Mouse (Mus musculus): ENCODE measurements around the gene Ksr1. TPM values are rescaled to one million over a fixed set of nuclear protein-coding genes. Genes with fewer than 3 reads are reported as not detected.
"Not testable (repeated sequence)": the region's sequence is repeated elsewhere in the genome, so short reads cannot be mapped to it uniquely, and the experiment has no call there.

Ksr1 gene
- total RNA-seq, 2 experiments from 2014 or later: 57.2 to 59.8 TPM

GRCm38 (mm10) chr11:78990096-78990495 lies 156.1 kb downstream of the Ksr1 start:
- intact Hi-C loops (cut with DNase I): no loop called here
- Histone ChIP-seq H3K27ac (no peak overlapping the region), H3K4me3 (no peak overlapping the region)
- TF ChIP-seq CTCF (IDR thresholded peaks at IDR 0.05): no peak
- no peak for DNase-seq (ENCODE audit: extremely low spot score in 1 of 2, low spot score in 2 of 2)

- H3K4me3 ChIP-seq; intact Hi-C loops (cut with DNase I); DNase-seq (ENCODE audit: extremely low spot score in 1 of 2, low spot score in 2 of 2); H3K27ac ChIP-seq: not testable (repeated sequence)
These were observed 157.0 kb downstream of the Ksr1 start for GRCm38 (mm10) chr11:78989206-78989605.

DNA sequence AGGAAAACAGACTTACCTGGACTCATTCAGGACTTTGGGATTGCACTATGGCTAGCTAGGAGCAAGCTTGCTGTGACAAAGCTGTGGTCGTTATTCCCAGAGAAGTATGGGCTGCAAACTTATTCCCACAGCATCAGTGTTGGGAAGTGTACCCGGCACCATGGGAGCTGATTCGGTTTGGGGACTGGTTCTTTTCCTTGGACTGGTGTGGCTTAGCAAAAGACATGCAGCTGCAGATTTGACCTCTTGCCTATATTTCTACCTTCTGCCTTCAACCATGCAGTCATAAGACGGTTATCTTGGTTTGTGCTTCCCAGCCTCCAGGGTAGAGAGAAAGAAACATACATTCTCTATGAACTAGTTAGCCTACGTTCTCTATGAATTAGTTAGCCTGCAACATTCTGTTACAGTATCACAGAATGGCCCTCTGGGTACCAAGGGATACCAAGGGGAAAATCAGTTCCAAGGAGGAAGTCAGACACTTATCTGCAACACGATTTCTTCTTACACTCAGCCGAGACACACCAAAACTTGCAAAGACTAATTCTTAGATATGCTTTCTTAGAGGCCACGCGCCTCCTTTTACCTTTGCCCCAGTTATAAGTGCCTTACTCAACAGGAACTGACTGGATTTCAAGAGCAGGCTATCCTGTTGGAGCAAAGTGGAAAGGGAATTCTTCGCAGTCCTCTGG lies 159.8 kb downstream of the Ksr1 start:
- DNase-seq (ENCODE audit: extremely low spot score in 1 of 2, low spot score in 2 of 2): no peak
- TF ChIP-seq CTCF (IDR thresholded peaks at IDR 0.05): no peak
- intact Hi-C loops (cut with DNase I): no loop called here
- Histone ChIP-seq H3K27ac (no peak overlapping the region), H3K4me3 (no peak overlapping the region)

- no peak for DNase-seq (ENCODE audit: extremely low spot score in 1 of 2, low spot score in 2 of 2)
- intact Hi-C loops (cut with DNase I): no loop called here
- no peak overlapping the region for H3K4me3 ChIP-seq
- no peak overlapping the region for H3K27ac ChIP-seq
- TF ChIP-seq CTCF (IDR thresholded peaks at IDR 0.05): no peak
These were observed 160.7 kb downstream of the Ksr1 start for GRCm38 (mm10) chr11:78985505-78985904.

- Histone ChIP-seq H3K4me3 (peak within 1 kb of the TSS; percentile 33), H3K27ac (no peak within 1 kb of the TSS; the same call in 1 of the 2 replicates)
- no peak for TF ChIP-seq CTCF (IDR thresholded peaks at IDR 0.05)
- no peak for DNase-seq (ENCODE audit: extremely low spot score in 1 of 2, low spot score in 2 of 2)
- intact Hi-C loops (cut with DNase I): no loop called here
These were observed 161.6 kb downstream of the Ksr1 start, which contains the start of gene Lgals9 for GRCm38 (mm10) chr11:78984483-78985177. Gene Lgals9 (minus strand): TSS chr11:78984946.

DNA sequence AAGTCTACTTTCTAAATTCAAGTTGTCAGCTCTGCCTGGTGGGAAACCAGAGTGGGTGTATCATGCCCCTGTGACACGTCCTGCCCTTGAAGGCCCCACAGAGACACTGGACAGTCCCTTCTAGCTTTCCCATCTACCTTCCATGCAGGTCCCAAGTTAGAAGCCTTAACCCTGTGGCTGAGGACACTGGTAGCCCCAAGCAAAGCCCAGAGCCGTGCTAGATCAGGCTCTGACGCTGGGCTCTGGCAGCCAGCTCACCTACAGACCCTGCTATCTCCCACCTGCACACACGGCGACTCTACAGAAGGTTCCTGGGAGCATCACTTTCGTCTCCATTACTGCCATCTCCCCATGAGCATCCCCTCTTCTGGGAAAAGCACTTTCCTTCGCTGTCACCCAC lies 162.7 kb downstream of the Ksr1 start:
- no peak overlapping the region for H3K27ac ChIP-seq
- no peak for DNase-seq (ENCODE audit: extremely low spot score in 1 of 2, low spot score in 2 of 2)
- no peak overlapping the region for H3K4me3 ChIP-seq
- intact Hi-C loops (cut with DNase I): no loop called here
- no peak for TF ChIP-seq CTCF (IDR thresholded peaks at IDR 0.05)

GRCm38 (mm10) chr11:78982513-78983291 lies 163.5 kb downstream of the Ksr1 start:
- Histone ChIP-seq H3K4me3 (no peak overlapping the region), H3K27ac (no peak overlapping the region)
- no peak for TF ChIP-seq CTCF (IDR thresholded peaks at IDR 0.05)
- DNase-seq (ENCODE audit: extremely low spot score in 1 of 2, low spot score in 2 of 2): no peak
- intact Hi-C loops (cut with DNase I): no loop called here

GRCm38 (mm10) chr11:78982042-78982441 lies 164.2 kb downstream of the Ksr1 start:
- no peak for DNase-seq (ENCODE audit: extremely low spot score in 1 of 2, low spot score in 2 of 2)
- intact Hi-C loops (cut with DNase I): no loop called here

DNA sequence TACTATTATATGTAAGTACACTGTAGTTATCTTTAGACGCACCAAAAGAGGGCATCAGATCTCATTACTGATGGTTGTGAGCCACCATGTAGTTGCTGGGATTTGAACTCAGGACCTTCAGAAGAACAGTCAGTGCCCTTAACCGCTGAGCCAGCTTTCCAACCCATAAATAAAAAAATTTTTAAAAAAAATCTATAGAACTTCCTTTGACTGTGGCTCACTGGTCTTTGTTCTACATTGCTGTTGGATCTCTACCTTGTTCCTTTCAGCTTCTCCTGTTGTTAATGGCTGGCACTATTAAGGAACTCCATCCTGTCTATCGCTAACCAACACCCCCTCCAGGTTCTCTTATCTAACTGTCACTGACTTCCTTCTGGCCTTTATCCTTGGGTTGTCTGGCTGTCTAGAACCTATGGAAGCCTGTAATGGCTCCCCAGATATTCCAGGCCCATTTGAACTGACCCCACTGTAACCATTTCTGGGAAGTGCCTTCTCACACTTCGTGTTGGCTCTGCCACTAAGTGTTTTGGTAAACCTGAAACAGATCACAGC lies 166.0 kb downstream of the Ksr1 start:
- no peak for TF ChIP-seq CTCF (IDR thresholded peaks at IDR 0.05)

More at GRCm38 (mm10) chr11:78982042-78982441, 164.2 kb downstream of the Ksr1 start:
- Histone ChIP-seq H3K27ac (no peak overlapping the region), H3K4me3 (no peak overlapping the region)
- no peak for TF ChIP-seq CTCF (IDR thresholded peaks at IDR 0.05)

DNA sequence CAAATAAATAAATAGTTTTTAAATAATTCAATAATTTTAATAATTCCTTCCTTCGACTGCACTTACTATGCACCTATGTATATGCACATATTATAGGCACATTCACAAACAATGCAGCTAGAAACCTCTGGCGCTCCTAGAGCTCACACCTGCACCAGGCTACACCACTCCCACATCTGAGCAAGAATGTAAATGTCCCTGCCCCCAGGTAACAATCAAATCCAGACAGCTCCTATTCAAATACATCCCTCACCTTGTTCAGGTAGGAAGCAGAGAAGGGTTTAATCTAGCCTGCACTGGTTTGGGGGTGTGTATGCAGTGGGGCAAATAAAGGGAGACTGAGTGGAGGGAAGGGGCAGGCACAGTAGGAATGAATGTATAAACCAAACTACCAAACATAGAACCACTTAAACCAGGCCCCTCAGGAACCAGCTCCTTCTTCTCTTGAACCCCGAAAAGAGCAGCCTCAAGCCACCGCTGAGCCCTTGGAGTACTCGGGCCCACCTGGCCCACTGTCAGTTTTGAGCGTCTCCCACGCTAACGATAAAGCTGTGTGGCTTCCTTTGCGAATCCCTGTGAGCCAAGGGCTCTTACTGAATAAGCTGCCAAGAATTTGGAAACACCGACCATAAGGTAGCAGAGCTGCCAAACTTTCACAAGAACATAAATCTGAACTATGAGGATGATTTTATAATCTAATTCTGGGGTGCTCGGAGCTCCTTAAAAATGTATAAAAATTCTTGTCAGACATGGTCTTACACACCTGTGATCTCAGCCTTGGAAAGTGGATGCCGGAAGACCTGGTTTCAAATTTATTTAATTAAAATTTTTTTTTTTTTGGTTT lies 167.8 kb downstream of the Ksr1 start:
- DNase-seq (ENCODE audit: extremely low spot score in 1 of 2, low spot score in 2 of 2): no peak
- H3K27ac ChIP-seq: no peak overlapping the region

More for the DNA sequence above, 166.0 kb downstream of the Ksr1 start:
- no peak for DNase-seq (ENCODE audit: extremely low spot score in 1 of 2, low spot score in 2 of 2)
- H3K27ac ChIP-seq: no peak overlapping the region
- intact Hi-C loops (cut with DNase I): no loop called here
- no peak overlapping the region for H3K4me3 ChIP-seq

More for the DNA sequence above, 167.8 kb downstream of the Ksr1 start:
- no peak overlapping the region for H3K4me3 ChIP-seq
- intact Hi-C loops (cut with DNase I): no loop called here
- TF ChIP-seq CTCF (IDR thresholded peaks at IDR 0.05): no peak

All from left cerebral cortex, adult 2 months (tissue).